Mouse (Mus musculus) spleen, postnatal 36 days (tissue): ENCODE results near the gene Prl6a1.

Experiments
- DNase-seq, 2 experiments: peaks; one replicate each; pipeline ENCODE4 v3.0.0; 2022; ENCODE audit warnings: low spot score in 2 of 2, mixed read lengths in 1 of 2

Prl6a1 gene

DNA sequence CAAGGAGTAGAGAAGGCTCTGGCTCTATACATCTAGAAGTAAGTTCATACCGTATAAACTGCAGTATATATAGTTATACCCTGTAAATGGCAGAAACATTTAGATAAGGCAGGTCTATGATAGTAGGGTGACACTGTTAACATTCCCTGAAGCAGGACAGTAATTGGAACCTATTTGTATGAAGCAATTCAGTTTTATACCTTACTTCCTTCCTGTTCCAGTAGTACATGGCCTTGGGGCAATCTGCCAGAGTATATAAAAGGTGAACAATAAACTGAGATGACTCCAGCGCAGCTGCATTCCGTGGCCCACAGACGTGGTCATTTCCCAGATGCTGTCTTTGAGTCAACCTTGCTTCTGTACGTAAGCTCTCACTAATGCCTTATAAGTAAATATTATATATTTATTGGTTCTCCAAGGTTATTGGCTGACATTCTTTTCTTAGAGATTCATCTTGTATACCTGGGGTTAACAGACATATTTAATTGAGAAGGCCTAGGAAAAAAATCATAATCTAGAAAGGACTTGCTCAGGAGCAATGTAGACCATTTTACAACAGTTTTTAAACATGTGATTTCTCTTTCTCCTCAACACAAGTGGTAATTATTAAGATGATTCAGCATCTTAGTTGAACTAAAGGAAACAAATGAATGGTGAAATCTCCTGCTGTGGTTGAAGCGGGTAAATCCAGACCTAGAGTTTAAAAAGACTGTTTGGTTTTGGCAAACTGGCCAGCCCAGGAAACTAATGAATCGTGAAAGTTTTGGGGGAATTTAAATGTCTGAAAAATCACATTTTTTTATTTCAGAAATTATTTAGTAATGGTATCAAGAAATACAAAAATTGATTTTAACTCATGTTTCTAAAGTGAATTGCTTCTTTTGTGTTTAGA lies at the start of gene Prl6a1:
Gene Prl6a1, plus strand, starts transcription at position 294 of the 892 bp plus-strand sequence.
- no peak for DNase-seq

- DNase-seq: no peak
Observed at GRCm38 (mm10) chr13:27334989-27335388, 22.6 kb downstream of the Prl6a1 start.

DNA sequence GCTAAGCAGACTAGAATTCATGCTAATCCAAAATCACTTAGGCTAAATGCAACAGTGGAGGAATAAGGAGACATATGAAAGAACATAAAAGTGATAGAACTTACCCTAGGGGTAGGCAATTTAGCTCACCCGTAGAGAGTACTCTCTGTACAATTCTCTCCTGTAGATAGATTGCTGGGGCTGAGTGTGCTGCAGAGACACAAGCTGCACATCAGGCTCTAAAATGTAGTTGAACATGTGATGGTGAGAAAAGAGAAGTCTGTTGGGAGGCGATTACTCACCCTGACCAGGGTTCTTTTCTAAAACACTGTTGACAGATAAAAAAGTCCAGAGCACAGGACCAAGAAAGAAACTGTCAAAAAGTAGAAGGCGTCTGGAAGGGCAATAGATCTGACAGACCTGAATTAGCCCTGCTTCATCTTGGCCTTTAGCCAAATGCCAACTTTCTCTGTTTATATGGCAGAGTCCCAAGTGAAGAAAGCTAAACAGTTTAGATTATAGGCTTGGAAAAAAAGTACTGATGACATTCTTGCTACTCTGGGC lies 30.4 kb downstream of the Prl6a1 start:
- no peak for DNase-seq

DNA sequence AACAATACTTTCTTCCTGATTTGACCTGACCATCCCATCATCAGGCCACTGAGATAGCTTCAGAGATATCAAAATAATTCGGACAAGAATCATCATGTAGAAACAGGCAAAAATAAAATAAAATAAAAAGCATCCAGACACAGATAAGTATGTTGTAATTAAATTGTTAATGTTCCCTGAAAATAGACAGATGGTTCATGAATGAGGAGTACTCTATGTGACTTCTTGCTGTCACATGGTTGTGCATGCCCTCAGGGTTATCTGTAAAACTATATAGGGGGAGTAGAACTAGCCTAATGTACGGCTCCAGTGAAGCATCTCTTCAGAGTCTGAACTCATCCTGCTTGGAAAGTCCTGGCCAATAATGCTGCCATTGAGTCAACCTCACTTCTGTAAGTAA lies 32.9 kb downstream of the Prl6a1 start, which contains the start of gene Prl8a2:
Gene Prl8a2, plus strand, starts transcription at position 301 of the 400 bp plus-strand sequence.
- no peak for DNase-seq
